In genomic region chr3:68759375-68759774, GRCm38 (mm10) we compare ENCODE assay signal across 8 mouse cellular contexts.
DNase-seq lines count a peak whose midpoint lies in the region; ATAC-seq and TF ChIP-seq lines count a peak whose summit lies in the region.

No protein-coding gene starts in this region.

- H3K4me3 ChIP-seq in lung, embryonic 14.5 days (ENCODE audit: low read depth, low read length) = no peak overlapping the region
- H3K4me3 ChIP-seq in forebrain, embryonic 13.5 days = no peak overlapping the region
- H3K4me3 ChIP-seq in midbrain, postnatal 0 days (ENCODE audit: low read depth, low read length) = no peak overlapping the region

- H3K4me2 ChIP-seq in lung, embryonic 14.5 days = no peak overlapping the region
- H3K4me2 ChIP-seq in forebrain, embryonic 13.5 days = no peak overlapping the region
- no peak overlapping the region for H3K4me2 ChIP-seq in midbrain, postnatal 0 days (ENCODE audit: low read depth, low read length, poor library complexity, severe bottlenecking)

- no peak overlapping the region; the same call in 1 of the 2 replicates for H3K27ac ChIP-seq in lung, embryonic 14.5 days (ENCODE audit: low read depth)
- no peak overlapping the region for H3K27ac ChIP-seq in forebrain, embryonic 13.5 days
- H3K27ac ChIP-seq in midbrain, postnatal 0 days (ENCODE audit: low read depth, low read length) = no peak overlapping the region

- H3K9me3 ChIP-seq in lung, embryonic 14.5 days (ENCODE audit: low read depth, low read length) = no peaks in the 10 kb centered on the region
- H3K9me3 ChIP-seq in forebrain, embryonic 13.5 days (replicated peaks) = no peaks in the 10 kb centered on the region
- no peaks in the 10 kb centered on the region for H3K9me3 ChIP-seq in midbrain, postnatal 0 days (ENCODE audit: low read length)

- no peak overlapping the region for H3K9ac ChIP-seq in lung, embryonic 14.5 days
- no peak overlapping the region for H3K9ac ChIP-seq in forebrain, embryonic 13.5 days
- no peak overlapping the region for H3K9ac ChIP-seq in midbrain, postnatal 0 days (replicated peaks; ENCODE audit: low read length, poor library complexity, severe bottlenecking)

- H3K4me1 ChIP-seq in lung, embryonic 14.5 days (ENCODE audit: insufficient read depth) = no peaks in the 10 kb centered on the region
- H3K4me1 ChIP-seq in forebrain, embryonic 13.5 days = 0 out of 2 replicates have a peak, but pooled peaks cover 3% of the 10 kb centered on the region
- no peaks in the 10 kb centered on the region for H3K4me1 ChIP-seq in midbrain, postnatal 0 days (ENCODE audit: insufficient read depth, low read length)

- no peaks in the 10 kb centered on the region for H3K36me3 ChIP-seq in lung, embryonic 14.5 days (ENCODE audit: insufficient read depth)
- H3K36me3 ChIP-seq in forebrain, embryonic 13.5 days (ENCODE audit: poor library complexity, severe bottlenecking) = no peaks in the 10 kb centered on the region
- H3K36me3 ChIP-seq in midbrain, postnatal 0 days (ENCODE audit: insufficient read depth, low read length) = no peaks in the 10 kb centered on the region

- H3K27me3 ChIP-seq in lung, embryonic 14.5 days (ENCODE audit: insufficient read depth, low read length) = no peaks in the 10 kb centered on the region
- no peaks in the 10 kb centered on the region for H3K27me3 ChIP-seq in forebrain, embryonic 13.5 days
- no peaks in the 10 kb centered on the region for H3K27me3 ChIP-seq in midbrain, postnatal 0 days (ENCODE audit: insufficient read depth, low read length)

- WGBS in lung, embryonic 14.5 days = 35% methylated on average over 8 of the region's 8 CpGs
- WGBS in forebrain, embryonic 13.5 days = 68% methylated on average over 8 of the region's 8 CpGs
- 59% methylated on average over 8 of the region's 8 CpGs for WGBS in midbrain, postnatal 0 days

- no peak for TF ChIP-seq CTCF in lung, embryonic 14.5 days (IDR thresholded peaks at IDR 0.05; ENCODE audit: low read depth)
- no peak for TF ChIP-seq CTCF in midbrain, postnatal 0 days (IDR thresholded peaks at IDR 0.05)

- DNase-seq in cerebellum, postnatal 14 days = peak; percentile 10 to 33
- DNase-seq in gastrocnemius, postnatal 25 days = peak; percentile 34
- DNase-seq in kidney, postnatal 10 days = peak; percentile 71
- peak; percentile 75 for DNase-seq in lung, embryonic 14.5 days
- DNase-seq in thymus, postnatal 14 days = no peak
- no peak for DNase-seq in midbrain, postnatal 0 days (ENCODE audit: low spot score)

- no peak for ATAC-seq in cerebellum, adult (ENCODE audit: insufficient number of reproducible peaks, low FRiP score, low TSS enrichment)
- ATAC-seq in lung, embryonic 14.5 days (ENCODE audit: insufficient read depth) = peak; percentile 78
- no peak for ATAC-seq in forebrain, embryonic 13.5 days
- no peak for ATAC-seq in midbrain, postnatal 0 days (ENCODE audit: low FRiP score)

Comparison
In these comparisons a context has a peak if more than half of its experiments do, and no peak if none do; other contexts are left out.
1. DNase-seq: peak in cerebellum, postnatal 14 days (2 of 2), gastrocnemius, postnatal 25 days (single experiment), kidney, postnatal 10 days (single experiment) and lung, embryonic 14.5 days (single experiment); none in thymus, postnatal 14 days (single experiment) and midbrain, postnatal 0 days (single experiment).